Mouse (Mus musculus) left cerebral cortex, postnatal 14 days (tissue): Measurements from ENCODE around the gene Ptprn2. TPM values are rescaled to one million over a fixed set of nuclear protein-coding genes. Genes with fewer than 3 reads are reported as not detected.
A peak's percentile ranks its signal among the peaks of the same experiment; 100 is the strongest.

ENCODE experiments used
- DNase-seq, 2 experiments: peaks; one replicate each; pipeline ENCODE4 v3.0.0; 2021 to 2022; ENCODE audit warnings: low spot score in 2 of 2, mixed read lengths in 1 of 2
- intact Hi-C: fragments of 180-260 bp; cut with DNase I; formaldehyde crosslinking; loops from one replicate; pipeline ENCODE4 v1.15.1; 2025
- total RNA-seq, 2 experiments: library from RNA; stranded (reverse); gene quantifications; 2 replicates each; pipeline ENCODE4 v1.2.3; 2021

Ptprn2 gene
- total RNA-seq, 2 experiments from 2014 or later = 383 to 385 TPM

- intact Hi-C loops = no loop called here
- peak; percentile 45 to 85 for DNase-seq
These were observed 327.5 kb downstream of the Ptprn2 start for GRCm38 (mm10) chr12:116813012-116813411.

- intact Hi-C loops = no loop called here
- DNase-seq = no peak
These were observed 334.3 kb downstream of the Ptprn2 start for GRCm38 (mm10) chr12:116819836-116820235.

- no peak for DNase-seq
- intact Hi-C loops = no loop called here
These were observed 337.8 kb downstream of the Ptprn2 start for GRCm38 (mm10) chr12:116823341-116823740.

- no peak for DNase-seq
- intact Hi-C loops = no loop called here
These were observed 342.2 kb downstream of the Ptprn2 start for GRCm38 (mm10) chr12:116827748-116828147.

GRCm38 (mm10) chr12:116838611-116839192, 353.2 kb downstream of the Ptprn2 start:
- intact Hi-C loops = no loop called here
- no peak for DNase-seq

GRCm38 (mm10) chr12:116842723-116843272, 357.3 kb downstream of the Ptprn2 start:
- intact Hi-C loops = no loop called here

GRCm38 (mm10) chr12:116846220-116846619, 360.7 kb downstream of the Ptprn2 start:
- intact Hi-C loops = no loop called here
- DNase-seq = no peak

More at GRCm38 (mm10) chr12:116842723-116843272, 357.3 kb downstream of the Ptprn2 start:
- DNase-seq = peak; percentile 52 to 54

GRCm38 (mm10) chr12:116847021-116847420, 361.5 kb downstream of the Ptprn2 start:
- intact Hi-C loops = no loop called here

GRCm38 (mm10) chr12:116856307-116856706, 370.8 kb downstream of the Ptprn2 start:
- intact Hi-C loops = no loop called here
- DNase-seq = no peak

More at GRCm38 (mm10) chr12:116847021-116847420, 361.5 kb downstream of the Ptprn2 start:
- DNase-seq = no peak

GRCm38 (mm10) chr12:116861360-116862017, 376.0 kb downstream of the Ptprn2 start:
- intact Hi-C loops = no loop called here
- no peak for DNase-seq

- intact Hi-C loops = no loop called here
- DNase-seq = no peak
These were observed 377.9 kb downstream of the Ptprn2 start for GRCm38 (mm10) chr12:116863291-116863899.

GRCm38 (mm10) chr12:116873866-116874585, 388.5 kb downstream of the Ptprn2 start:
- intact Hi-C loops = no loop called here

GRCm38 (mm10) chr12:116887496-116888281, 402.2 kb downstream of the Ptprn2 start:
- peak in 1 of 2 experiments; percentile 25 for DNase-seq
- intact Hi-C loops = no loop called here

More at GRCm38 (mm10) chr12:116873866-116874585, 388.5 kb downstream of the Ptprn2 start:
- no peak for DNase-seq

GRCm38 (mm10) chr12:116888856-116889255, 403.3 kb downstream of the Ptprn2 start:
- intact Hi-C loops = no loop called here
- no peak for DNase-seq

GRCm38 (mm10) chr12:116892584-116892983, 407.1 kb downstream of the Ptprn2 start:
- intact Hi-C loops = no loop called here
- DNase-seq = no peak

GRCm38 (mm10) chr12:116896651-116897050, 411.1 kb downstream of the Ptprn2 start:
- intact Hi-C loops = no loop called here
- no peak for DNase-seq

- intact Hi-C loops = no loop called here
- DNase-seq = no peak
These were observed 416.3 kb downstream of the Ptprn2 start for GRCm38 (mm10) chr12:116901773-116902172.

GRCm38 (mm10) chr12:116907424-116907823, 421.9 kb downstream of the Ptprn2 start:
- intact Hi-C loops = no loop called here
- peak; percentile 42 to 62 for DNase-seq

- peak; percentile 56 to 80 for DNase-seq
- intact Hi-C loops = no loop called here
These were observed 423.1 kb downstream of the Ptprn2 start for GRCm38 (mm10) chr12:116908668-116909067.
